Mouse (Mus musculus): ENCODE results near the gene Wdr66. TPM values are rescaled to one million over a fixed set of nuclear protein-coding genes. Genes with fewer than 3 reads are reported as not detected.

Gene Wdr66
- 1 to 10 TPM in 1 of 2 experiments, under 1 TPM in 1; 0.02 to 1.6 TPM for polyA plus RNA-seq (2012; fragmentation: generic; extraction: Trizol)

GRCm38 (mm10) chr5:123251834-123252233, at the start of gene Wdr66:
Gene Wdr66 (plus strand): TSS chr5:123252102.

GRCm38 (mm10) chr5:123343707-123344627, 92.1 kb downstream of the Wdr66 start, which contains the start of gene Bcl7a:
Gene Bcl7a (plus strand): TSS chr5:123343834.

Other genes with a start within 250 kb of the Wdr66 start
- 10 to 100 TPM; 10.7 to 15.7 TPM for gene Orai1, start 237.0 kb upstream of the Wdr66 start, polyA plus RNA-seq (2012; fragmentation: generic; extraction: Trizol)
- not detected for gene Morn3, start 205.1 kb upstream of the Wdr66 start, polyA plus RNA-seq (2012; fragmentation: generic; extraction: Trizol)
- gene Tmem120b, start 183.7 kb upstream of the Wdr66 start, polyA plus RNA-seq (2012; fragmentation: generic; extraction: Trizol): 1 to 10 TPM; 1.6 to 2.5 TPM
- 1 to 10 TPM in 1 of 2 experiments, under 1 TPM in 1; 0.29 to 2.2 TPM for gene Rhof, start 119.4 kb upstream of the Wdr66 start, polyA plus RNA-seq (2012; fragmentation: generic; extraction: Trizol)
- gene Setd1b, start 109.9 kb upstream of the Wdr66 start, polyA plus RNA-seq (2012; fragmentation: generic; extraction: Trizol): 1 to 10 TPM in 1 of 2 experiments, under 1 TPM in 1; 0.78 to 5.9 TPM
- gene Psmd9, start 82.7 kb upstream of the Wdr66 start, polyA plus RNA-seq (2012; fragmentation: generic; extraction: Trizol): 10 to 100 TPM; 28.5 to 31.3 TPM
- gene Hpd, start 69.4 kb upstream of the Wdr66 start, polyA plus RNA-seq (2012; fragmentation: generic; extraction: Trizol): not detected
- gene Bcl7a, start 91.7 kb downstream of the Wdr66 start, polyA plus RNA-seq (2012; fragmentation: generic; extraction: Trizol): 1 to 10 TPM in 1 of 2 experiments, under 1 TPM in 1; 0.37 to 2.4 TPM
- gene Mlxip, start 142.7 kb downstream of the Wdr66 start, polyA plus RNA-seq (2012; fragmentation: generic; extraction: Trizol): 1 to 10 TPM; 1.6 to 7.3 TPM
- gene Lrrc43, start 237.2 kb downstream of the Wdr66 start, polyA plus RNA-seq (2012; fragmentation: generic; extraction: Trizol): not detected
- not detected for gene Il31, start 237.4 kb downstream of the Wdr66 start, polyA plus RNA-seq (2012; fragmentation: generic; extraction: Trizol)

Measured in C3H10T1/2 (cell line).